Mouse (Mus musculus): Measurements from ENCODE around the gene Wnt2b. TPM values are rescaled to one million over a fixed set of nuclear protein-coding genes. Genes with fewer than 3 reads are reported as not detected.

Wnt2b gene
- polyA plus RNA-seq (2015; fragmentation: Illumina TruSeq; extraction: RNeasy Lipid Tissue Mini Kit (QIAGEN cat#74804); ENCODE audit: low read depth, low replicate concordance) = 1.7 TPM

GRCm38 (mm10) chr3:104961066-104962059, at the start of gene Wnt2b:
Wnt2b (minus strand) TSS chr3:104961921.

Other genes starting within 250 kb of the Wnt2b start
- 0.70 TPM for gene Ppm1j, start 180.9 kb downstream of the Wnt2b start, polyA plus RNA-seq (2015; fragmentation: Illumina TruSeq; extraction: RNeasy Lipid Tissue Mini Kit (QIAGEN cat#74804); ENCODE audit: low read depth, low replicate concordance)
- 0.19 TPM for gene Fam19a3, start 180.1 kb downstream of the Wnt2b start, polyA plus RNA-seq (2015; fragmentation: Illumina TruSeq; extraction: RNeasy Lipid Tissue Mini Kit (QIAGEN cat#74804); ENCODE audit: low read depth, low replicate concordance)
- gene Rhoc, start 173.5 kb downstream of the Wnt2b start, polyA plus RNA-seq (2015; fragmentation: Illumina TruSeq; extraction: RNeasy Lipid Tissue Mini Kit (QIAGEN cat#74804); ENCODE audit: low read depth, low replicate concordance) = 34.2 TPM
- 4.8 TPM for gene Mov10, start 143.4 kb downstream of the Wnt2b start, polyA plus RNA-seq (2015; fragmentation: Illumina TruSeq; extraction: RNeasy Lipid Tissue Mini Kit (QIAGEN cat#74804); ENCODE audit: low read depth, low replicate concordance)
- gene St7l, start 97.9 kb downstream of the Wnt2b start, polyA plus RNA-seq (2015; fragmentation: Illumina TruSeq; extraction: RNeasy Lipid Tissue Mini Kit (QIAGEN cat#74804); ENCODE audit: low read depth, low replicate concordance) = 28.0 TPM
- 59.2 TPM for gene Capza1, start 97.4 kb downstream of the Wnt2b start, polyA plus RNA-seq (2015; fragmentation: Illumina TruSeq; extraction: RNeasy Lipid Tissue Mini Kit (QIAGEN cat#74804); ENCODE audit: low read depth, low replicate concordance)
- 17.6 TPM for gene Cttnbp2nl, start 91.2 kb upstream of the Wnt2b start, polyA plus RNA-seq (2015; fragmentation: Illumina TruSeq; extraction: RNeasy Lipid Tissue Mini Kit (QIAGEN cat#74804); ENCODE audit: low read depth, low replicate concordance)
- gene 4930564D02Rik, start 104.9 kb upstream of the Wnt2b start, polyA plus RNA-seq (2015; fragmentation: Illumina TruSeq; extraction: RNeasy Lipid Tissue Mini Kit (QIAGEN cat#74804); ENCODE audit: low read depth, low replicate concordance) = not detected

Measured in brain, adult 10 weeks (tissue).